Mouse (Mus musculus) heart, embryonic 12.5 days (tissue): ENCODE data around the gene Olfr665. TPM values are rescaled to one million over a fixed set of nuclear protein-coding genes. Genes with fewer than 3 reads are reported as not detected.

Source experiments
- polyA plus RNA-seq: library from polyadenylated mRNA; unstranded; fragments of >200 nt; fragmentation: Nextera tagmentation; extraction: Ambion mirVana; gene quantifications from 2 replicates; pipeline ENCODE4 v1.2.1, GENCODE M21; 2016

The Olfr665 gene
- polyA plus RNA-seq, 1 experiment from 2014 or later = not detected

Other genes with a start within 250 kb of the Olfr665 start
- gene Olfr658, start 230.7 kb upstream of the Olfr665 start, polyA plus RNA-seq = 0.05 TPM in 1 of 2 replicates, not detected in the other
- not detected in 2 replicates for gene Olfr659, start 211.3 kb upstream of the Olfr665 start, polyA plus RNA-seq
- gene Olfr661, start 191.5 kb upstream of the Olfr665 start, polyA plus RNA-seq = not detected in 2 replicates
- not detected in 2 replicates for gene Usp17le, start 100.6 kb upstream of the Olfr665 start, polyA plus RNA-seq
- not detected in 2 replicates for gene Usp17lb, start 35.4 kb upstream of the Olfr665 start, polyA plus RNA-seq
- not detected in 2 replicates for gene Usp17la, start 21.0 kb upstream of the Olfr665 start, polyA plus RNA-seq
- not detected in 2 replicates for gene Olfr666, start 17.9 kb downstream of the Olfr665 start, polyA plus RNA-seq
- gene Olfr667, start 43.5 kb downstream of the Olfr665 start, polyA plus RNA-seq = not detected in 2 replicates
- not detected in 2 replicates for gene Olfr668, start 50.0 kb downstream of the Olfr665 start, polyA plus RNA-seq
- gene Olfr669, start 56.2 kb downstream of the Olfr665 start, polyA plus RNA-seq = not detected in 2 replicates
- not detected in 2 replicates for gene Olfr670, start 84.6 kb downstream of the Olfr665 start, polyA plus RNA-seq
- gene Olfr671, start 101.1 kb downstream of the Olfr665 start, polyA plus RNA-seq = not detected in 2 replicates
- gene Olfr672, start 124.0 kb downstream of the Olfr665 start, polyA plus RNA-seq = not detected in 2 replicates
- not detected in 2 replicates for gene Olfr675, start 150.4 kb downstream of the Olfr665 start, polyA plus RNA-seq
- gene Olfr676, start 154.7 kb downstream of the Olfr665 start, polyA plus RNA-seq = not detected in 2 replicates
- not detected in 2 replicates for gene Olfr677, start 173.3 kb downstream of the Olfr665 start, polyA plus RNA-seq
- not detected in 2 replicates for gene Olfr678, start 186.4 kb downstream of the Olfr665 start, polyA plus RNA-seq
- not detected in 2 replicates for gene Olfr679, start 203.2 kb downstream of the Olfr665 start, polyA plus RNA-seq
- gene Olfr680-ps1, start 214.8 kb downstream of the Olfr665 start, polyA plus RNA-seq = not detected in 2 replicates
- gene Olfr681, start 238.8 kb downstream of the Olfr665 start, polyA plus RNA-seq = not detected in 2 replicates